Mouse (Mus musculus) cerebellum, adult 2 months (tissue): ENCODE data around the gene Mgat4d. TPM values are rescaled to one million over a fixed set of nuclear protein-coding genes. Genes with fewer than 3 reads are reported as not detected.
"Not testable (repeated sequence)": the region's sequence is repeated elsewhere in the genome, so short reads cannot be mapped to it uniquely, and the experiment has no call there.

Experiments
- DNase-seq, 2 experiments: peaks; one replicate each; pipeline ENCODE4 v3.0.0; 2021
- H3K27ac ChIP-seq: fragments of 200-500 bp; 2 replicates; pipeline ENCODE4 v1.5.1; 2012; ENCODE audit warnings: low read length, control low read depth, inconsistent platforms; ENCODE audit not compliant: insufficient read depth
- H3K27me3 ChIP-seq: fragments of 200-500 bp; 2 replicates; pipeline ENCODE4 v1.6.1; 2012; ENCODE audit warnings: inconsistent platforms, mild to moderate bottlenecking, low read length, moderate library complexity; ENCODE audit not compliant: control insufficient read depth, insufficient read depth
- H3K4me1 ChIP-seq: fragments of 200-500 bp; 2 replicates; pipeline ENCODE4 v1.6.1; 2011; ENCODE audit warnings: low read length; ENCODE audit not compliant: control insufficient read depth, insufficient read depth
- H3K4me3 ChIP-seq: fragments of 200-500 bp; replicated peaks from 2 replicates; pipeline ENCODE3; 2011; ENCODE audit warnings: mild to moderate bottlenecking, low read depth, low read length, control low read depth; ENCODE audit not compliant: insufficient read depth
- CTCF ChIP-seq: fragments of 200-500 bp; IDR thresholded peaks from 2 replicates; pipeline ENCODE4 v1.5.1; 2011; ENCODE audit warnings: low read depth, mild to moderate bottlenecking, control low read depth, low read length, moderate library complexity, borderline replicate concordance; ENCODE audit not compliant: insufficient read depth
- POLR2A ChIP-seq: fragments of 200-500 bp; IDR thresholded peaks from 2 replicates; pipeline ENCODE4 v1.6.1; 2011; ENCODE audit warnings: low read length, control low read depth, borderline replicate concordance; ENCODE audit not compliant: insufficient read depth
- WGBS: fragments of 180-500 bp; shearing (Covaris S2); methylation state at CpG from one replicate; pipeline ENCODE4 v1.1.7; 2018; 5-methylcytosine and 5-hydroxymethylcytosine counted together
- polyA plus RNA-seq: library from polyadenylated mRNA; depleted of rRNA; stranded (reverse); fragments of >200 nt; gene quantifications from 2 replicates; pipeline ENCODE4 v1.2.3, GENCODE M21; 2012; rRNA removed

Gene Mgat4d
- polyA plus RNA-seq, 1 experiment = not detected

DNA sequence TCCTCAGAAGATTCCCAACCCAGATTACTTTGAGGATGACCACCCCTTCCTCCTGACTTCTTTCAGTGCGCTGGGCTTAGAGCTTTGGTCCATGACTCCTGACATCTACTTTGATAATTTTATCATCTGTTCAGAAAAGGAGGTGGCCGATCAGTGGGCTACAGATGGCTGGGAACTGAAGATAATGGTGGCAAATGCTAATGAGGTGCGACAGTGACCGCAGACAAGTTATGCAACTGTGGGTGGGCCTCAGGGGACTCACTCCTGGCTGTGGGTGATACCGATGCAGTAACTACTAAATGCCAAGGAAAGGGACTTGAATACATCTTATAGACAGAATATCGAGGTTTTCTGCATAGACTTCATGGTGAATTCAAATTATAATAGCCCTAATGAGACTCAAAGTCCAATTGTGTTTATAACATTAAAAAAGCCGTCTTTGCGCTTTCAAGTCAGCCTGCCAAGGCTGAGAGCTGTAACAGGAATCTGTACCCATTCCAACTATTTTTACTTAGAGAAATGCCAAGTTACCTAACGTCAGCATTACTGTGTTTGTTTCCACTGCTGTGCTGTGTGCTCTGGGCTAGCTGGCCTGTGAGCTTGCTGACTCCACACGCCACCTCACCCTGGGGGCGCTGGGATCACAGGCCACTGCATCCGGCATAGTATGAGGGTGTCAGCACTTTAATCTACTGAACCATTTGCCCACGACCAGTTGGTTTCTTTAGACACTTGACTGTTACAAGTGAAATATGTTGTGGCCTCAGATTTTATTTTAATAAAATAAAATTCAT, 75.0 kb downstream of the Mgat4d start:
- Histone ChIP-seq H3K4me3 (no peak overlapping the region), H3K4me1 (no peaks in the 10 kb centered on the region), H3K27me3 (no peaks in the 10 kb centered on the region), H3K27ac (no peak overlapping the region)
- DNase-seq = no peak
- TF ChIP-seq POLR2A (no peak), CTCF (no peak)
- WGBS = 56% methylated on average over 13 of the region's 13 CpGs

DNA sequence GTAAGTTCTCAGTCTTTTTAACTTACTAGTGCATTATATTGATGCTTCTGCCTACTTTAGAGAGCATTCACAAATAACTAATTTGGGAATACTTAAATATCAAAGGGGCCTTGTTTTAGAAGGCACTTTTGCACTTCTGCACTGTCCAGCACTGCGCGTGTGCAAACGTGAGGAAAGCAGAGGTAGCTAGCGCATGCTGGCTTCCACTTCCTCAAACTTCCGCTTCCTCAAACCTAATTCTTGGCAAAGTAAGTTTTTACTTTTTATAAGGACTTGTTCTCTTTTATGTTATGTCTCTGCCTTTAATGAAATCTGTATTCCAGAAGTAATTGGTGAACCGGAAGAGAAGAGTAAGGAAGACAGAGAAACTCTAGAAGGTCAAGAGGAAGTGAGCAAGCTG, 76.9 kb downstream of the Mgat4d start:
- TF ChIP-seq POLR2A (no peak), CTCF (no peak)
- no peaks in the 10 kb centered on the region for H3K27me3 ChIP-seq
- 93% methylated on average over 6 of the region's 6 CpGs for WGBS
- no peak overlapping the region for H3K4me3 ChIP-seq
- no peaks in the 10 kb centered on the region for H3K4me1 ChIP-seq
- DNase-seq = no peak
- H3K27ac ChIP-seq = no peak overlapping the region

DNA sequence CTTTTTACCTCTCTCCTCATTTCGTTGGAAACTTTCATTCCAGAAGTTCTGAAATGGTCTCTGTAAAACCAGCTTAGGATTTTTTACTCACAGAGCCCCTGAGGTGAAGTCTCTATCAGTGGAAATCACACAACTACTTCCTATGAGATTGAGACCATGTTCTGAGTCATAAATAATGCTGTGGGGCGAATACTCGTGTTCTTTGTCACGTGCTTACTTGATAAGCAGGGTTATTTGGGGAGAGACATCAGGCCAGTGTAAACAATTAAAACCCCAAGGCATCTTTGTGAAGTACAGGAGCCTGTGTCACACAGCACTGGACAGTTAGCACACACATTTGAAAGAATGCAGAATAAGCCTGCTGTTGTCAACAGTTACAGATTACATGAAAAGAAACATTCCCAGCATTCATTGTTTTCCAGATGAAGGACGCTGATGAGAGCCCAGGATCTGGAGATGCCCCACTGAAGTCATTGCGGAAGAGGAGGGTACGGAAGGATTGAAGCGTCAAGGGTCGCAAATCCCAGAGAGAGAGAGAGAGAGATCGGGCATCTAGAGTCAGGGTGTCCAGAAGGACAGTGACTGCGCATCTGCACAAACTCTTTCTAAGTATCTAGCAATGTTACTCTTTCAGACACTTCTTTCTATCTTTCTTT, 78.0 kb downstream of the Mgat4d start:
- 71% methylated on average over 11 of the region's 11 CpGs for WGBS
- no peak for TF ChIP-seq CTCF
- no peak for TF ChIP-seq POLR2A
- Histone ChIP-seq H3K4me1 (no peaks in the 10 kb centered on the region), H3K4me3 (no peak overlapping the region), H3K27ac (no peak overlapping the region), H3K27me3 (no peaks in the 10 kb centered on the region)
- DNase-seq = no peak

DNA sequence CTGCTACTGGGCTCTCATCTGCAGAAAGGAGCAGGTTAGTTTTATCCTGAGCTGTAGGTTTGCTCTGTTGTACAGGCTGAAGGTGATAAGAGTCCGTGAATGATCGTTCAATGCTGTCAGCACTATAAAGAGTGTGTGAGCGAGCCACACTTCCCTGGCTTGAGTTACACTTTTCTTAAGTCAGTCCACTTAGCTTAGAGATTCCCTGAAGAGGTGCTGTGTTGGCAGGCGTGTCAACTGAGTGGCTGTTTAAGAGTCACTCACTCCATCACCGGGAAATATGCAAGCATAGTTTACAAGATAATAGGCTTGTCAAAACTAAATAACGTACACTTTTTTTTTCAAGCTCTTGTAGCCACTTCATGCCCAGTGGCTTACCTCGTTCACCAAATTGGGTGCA, 78.7 kb downstream of the Mgat4d start:
- Histone ChIP-seq H3K27me3 (no peaks in the 10 kb centered on the region), H3K27ac (no peak overlapping the region), H3K4me3 (no peak overlapping the region), H3K4me1 (no peaks in the 10 kb centered on the region)
- DNase-seq = no peak
- TF ChIP-seq POLR2A (no peak), CTCF (no peak)
- WGBS = 79% methylated on average over 7 of the region's 7 CpGs

DNA sequence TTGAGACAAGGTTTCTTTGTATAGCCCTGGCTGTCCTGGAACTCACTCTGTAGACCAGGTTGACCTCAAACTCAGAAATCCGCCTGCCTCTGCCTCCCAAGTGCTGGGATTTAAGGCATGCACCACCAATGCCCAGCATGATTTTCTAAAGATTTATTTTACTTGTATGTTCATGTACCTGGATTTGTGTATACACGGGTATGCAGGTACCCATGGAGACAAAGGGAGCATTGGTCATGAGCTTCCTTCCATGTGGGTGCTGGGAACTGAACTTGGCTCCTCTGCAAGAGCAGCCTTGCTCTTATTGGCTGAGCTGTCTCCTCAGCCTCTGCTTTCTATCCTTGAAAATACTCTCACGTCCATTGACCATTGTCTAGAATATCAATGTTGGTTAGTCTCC, 80.3 kb downstream of the Mgat4d start:
- DNase-seq, H3K27ac ChIP-seq, H3K4me3 ChIP-seq, H3K27me3 ChIP-seq, H3K4me1 ChIP-seq: not testable (repeated sequence)
- 90% methylated on average over 3 of the region's 3 CpGs for WGBS

DNA sequence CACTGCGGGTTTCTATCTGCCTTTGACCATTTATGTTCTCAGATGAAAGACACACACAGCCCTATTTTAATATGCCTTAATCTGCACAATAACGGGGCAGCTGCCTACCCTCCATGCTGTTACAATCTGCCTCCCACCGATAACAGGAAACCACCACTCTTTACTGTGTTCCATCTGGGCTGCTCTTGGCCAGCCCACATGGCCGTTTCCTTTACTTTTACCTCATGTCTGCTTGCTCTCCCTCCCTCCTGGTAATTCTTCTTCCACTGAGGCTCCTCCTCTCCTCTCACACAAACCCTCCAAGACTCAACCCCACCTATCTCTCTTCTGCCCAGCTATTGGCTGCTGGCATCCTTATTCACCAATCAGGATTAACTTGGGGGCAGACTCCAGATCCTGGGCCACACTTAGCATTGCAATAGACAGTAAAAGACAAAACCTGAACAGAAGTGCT, 80.8 kb downstream of the Mgat4d start:
- Histone ChIP-seq H3K27ac (no peak overlapping the region), H3K4me3 (no peak overlapping the region), H3K4me1 (no peaks in the 10 kb centered on the region), H3K27me3 (no peaks in the 10 kb centered on the region)
- TF ChIP-seq POLR2A = no peak
- TF ChIP-seq CTCF = no peak
- WGBS = 63% methylated on average over 4 of the region's 4 CpGs
- no peak for DNase-seq

Other genes with a start within 250 kb of the Mgat4d start
- gene Tbc1d9, start 183.1 kb upstream of the Mgat4d start, polyA plus RNA-seq = 79.8 and 89.8 TPM in 2 replicates
- 1.4 and 1.6 TPM in 2 replicates for gene Gm10645, start 182.3 kb upstream of the Mgat4d start, polyA plus RNA-seq
- 0.67 and 0.77 TPM in 2 replicates for gene Ucp1, start 58.1 kb upstream of the Mgat4d start, polyA plus RNA-seq
- gene Elmod2, start 16.0 kb upstream of the Mgat4d start, polyA plus RNA-seq = 11.9 and 12.8 TPM in 2 replicates
- gene Clgn, start 41.4 kb downstream of the Mgat4d start, polyA plus RNA-seq = 12.2 and 14.5 TPM in 2 replicates
- gene Scoc, start 109.9 kb downstream of the Mgat4d start, polyA plus RNA-seq = 289 and 298 TPM in 2 replicates
- not detected in 2 replicates for gene Olfr370, start 187.3 kb downstream of the Mgat4d start, polyA plus RNA-seq
- 394 and 445 TPM in 2 replicates for gene Ndufb7, start 218.2 kb downstream of the Mgat4d start, polyA plus RNA-seq